Mouse (Mus musculus) thymus, adult 2 months (tissue): ENCODE results near the gene Ttc23.

Experiments used
- CTCF ChIP-seq: fragments of 200-500 bp; IDR thresholded peaks from 2 replicates; pipeline ENCODE4 v1.5.1; 2012; ENCODE audit warnings: mild to moderate bottlenecking, control low read depth, low read length, moderate library complexity, borderline replicate concordance; ENCODE audit not compliant: control insufficient read depth, poor library complexity, insufficient read depth; ENCODE audit errors: extremely low read depth
- POLR2A ChIP-seq: fragments of 200-500 bp; IDR thresholded peaks from 2 replicates; pipeline ENCODE4 v1.6.1; 2012; ENCODE audit warnings: mild to moderate bottlenecking, low read length, control low read depth, moderate library complexity; ENCODE audit not compliant: control insufficient read depth, poor library complexity, insufficient read depth; ENCODE audit errors: extremely low read depth

GRCm38 (mm10) chr7:67776636-67777305, 129.6 kb downstream of the Ttc23 start:
- TF ChIP-seq CTCF (no peak), POLR2A (no peak)
